Comparison of ENCODE assay signal across 1 mouse cellular context in the genomic region with DNA sequence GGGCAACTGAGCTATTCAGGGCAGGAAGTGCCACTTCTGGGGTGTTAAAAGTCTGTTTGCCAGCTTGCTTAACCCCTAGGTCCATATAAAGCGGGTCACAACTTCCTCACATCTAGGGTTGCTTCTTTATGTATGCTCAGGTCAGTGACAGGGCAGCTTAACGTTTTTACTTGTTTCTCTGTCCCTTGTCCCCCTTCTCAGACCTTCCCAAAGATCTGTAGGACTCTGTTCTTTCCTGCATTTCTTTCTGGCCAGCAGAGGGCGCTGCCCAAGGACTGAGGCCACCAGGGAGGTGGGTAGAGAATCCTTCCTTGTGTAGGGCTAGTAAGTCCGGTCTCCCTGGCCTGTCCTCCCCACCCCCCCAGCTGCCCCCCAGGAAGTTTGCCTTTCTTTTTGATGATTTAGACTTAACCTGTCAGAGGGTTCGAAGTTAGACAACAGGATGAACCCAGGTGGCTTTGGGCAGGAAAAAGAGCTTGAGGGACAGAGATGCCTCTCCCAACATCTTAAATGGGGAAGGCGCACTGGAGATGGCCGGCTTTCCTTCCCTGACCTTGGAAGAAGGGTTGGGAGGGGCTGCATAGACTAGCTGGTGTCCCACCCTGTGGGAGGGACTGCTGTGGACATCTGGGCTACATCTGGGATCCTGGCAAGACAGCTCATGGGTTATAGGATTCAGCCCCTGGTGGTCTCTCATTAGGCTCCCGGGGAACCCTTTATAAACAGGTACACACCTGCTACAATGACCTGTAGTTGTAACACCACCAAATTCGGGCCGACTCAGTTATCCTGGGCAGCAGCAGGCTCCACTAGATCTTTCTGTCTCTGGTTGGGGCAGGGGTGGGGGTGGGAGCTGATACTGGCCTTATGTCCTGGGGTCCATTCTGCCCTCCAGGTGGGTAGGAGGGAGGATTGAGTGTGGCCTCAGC.
TF ChIP-seq lines count a peak whose summit lies in the region.

No protein-coding gene starts in this region.

TF ChIP-seq in CH12.LX, 34 proteins besides CTCF, POLR2A, EP300 and RAD21 (continued from another document):
- TF ChIP-seq MEF2A (IDR thresholded peaks at IDR 0.05; ENCODE audit: borderline replicate concordance, low read depth, low read length) (0 out of 2 replicates have a peak, but pooled peaks have one; percentile 46), GABPA (IDR thresholded peaks at IDR 0.05; ENCODE audit: insufficient replicate concordance, low read depth, low read length) (no peak), MYC (IDR thresholded peaks at IDR 0.05; ENCODE audit: low read depth, low read length) (no peak), USF1 (IDR thresholded peaks at IDR 0.05; ENCODE audit: low read depth, low read length) (no peak), BHLHE40 (IDR thresholded peaks at IDR 0.05; ENCODE audit: low read depth, low read length) (peak; percentile 41; the same call in 1 of the 2 replicates), ZMIZ1 (IDR thresholded peaks at IDR 0.05; ENCODE audit: low read depth, low read length) (no peak), ZKSCAN1 (IDR thresholded peaks at IDR 0.05; ENCODE audit: borderline replicate concordance, low read depth, low read length) (no peak), SIN3A (IDR thresholded peaks at IDR 0.05; ENCODE audit: low read length) (peak; percentile 48; the same call in 1 of the 2 replicates), KAT2A (IDR thresholded peaks at IDR 0.05; ENCODE audit: insufficient replicate concordance, low read length) (no peak), NELFE (IDR thresholded peaks at IDR 0.05; ENCODE audit: low read depth, low read length) (peak; percentile 42; the same call in 1 of the 2 replicates), MXI1 (IDR thresholded peaks at IDR 0.05; ENCODE audit: low read depth, low read length) (peak; percentile 37; the same call in 1 of the 2 replicates), MAFK (IDR thresholded peaks at IDR 0.05; ENCODE audit: insufficient replicate concordance, low read length) (no peak), E2F4 (IDR thresholded peaks at IDR 0.05; ENCODE audit: insufficient replicate concordance, low read depth, low read length) (no peak), SMC3 (IDR thresholded peaks at IDR 0.05; ENCODE audit: low read depth, low read length) (peak; percentile 95), CHD2 (IDR thresholded peaks at IDR 0.05; ENCODE audit: low read length) (no peak; the same call in 1 of the 2 replicates), USF2 (conservative IDR thresholded peaks at IDR 0.05; ENCODE audit: low read depth, low read length) (no peak), JUN (IDR thresholded peaks at IDR 0.05; ENCODE audit: insufficient read depth, low read depth, low read length) (no peak), PAX5 (IDR thresholded peaks at IDR 0.05; ENCODE audit: low read length) (no peak), RCOR1 (conservative IDR thresholded peaks at IDR 0.05; ENCODE audit: low read depth, low read length) (no peak), TBP (conservative IDR thresholded peaks at IDR 0.05; ENCODE audit: low read depth, low read length) (no peak), UBTF (IDR thresholded peaks at IDR 0.05; ENCODE audit: low read depth, low read length) (no peak), JUND (conservative IDR thresholded peaks at IDR 0.05; ENCODE audit: low read depth, low read length) (no peak), HCFC1 (IDR thresholded peaks at IDR 0.05; ENCODE audit: low read depth, low read length) (peak; percentile 42), ETS1 (conservative IDR thresholded peaks at IDR 0.05; ENCODE audit: low read depth, low read length) (no peak), MAX (IDR thresholded peaks at IDR 0.05; ENCODE audit: low read length) (peak; percentile 25; the same call in 1 of the 2 replicates), ZC3H11A (IDR thresholded peaks at IDR 0.05; ENCODE audit: low read depth, low read length) (peak; percentile 64), NRF1 (IDR thresholded peaks at IDR 0.05; ENCODE audit: low read depth, low read length) (no peak; the same call in 1 of the 2 replicates), MAZ (IDR thresholded peaks at IDR 0.05; ENCODE audit: low read depth, low read length) (peak; percentile 77; the same call in 1 of the 2 replicates), ZNF384 (IDR thresholded peaks at IDR 0.05; ENCODE audit: low read depth, low read length) (no peak), CHD1 (IDR thresholded peaks at IDR 0.05; ENCODE audit: low read depth, low read length) (0 out of 2 replicates have a peak, but pooled peaks have one; percentile 60), TCF12 (IDR thresholded peaks at IDR 0.05; ENCODE audit: low read depth, low read length) (peak; percentile 47; the same call in 1 of the 2 replicates)
